Mouse (Mus musculus): Measurements from ENCODE around the gene Gm17416. TPM values are rescaled to one million over a fixed set of nuclear protein-coding genes. Genes with fewer than 3 reads are reported as not detected.

The Gm17416 gene
- polyA plus RNA-seq, 1 experiment from 2014 or later: not detected

DNA sequence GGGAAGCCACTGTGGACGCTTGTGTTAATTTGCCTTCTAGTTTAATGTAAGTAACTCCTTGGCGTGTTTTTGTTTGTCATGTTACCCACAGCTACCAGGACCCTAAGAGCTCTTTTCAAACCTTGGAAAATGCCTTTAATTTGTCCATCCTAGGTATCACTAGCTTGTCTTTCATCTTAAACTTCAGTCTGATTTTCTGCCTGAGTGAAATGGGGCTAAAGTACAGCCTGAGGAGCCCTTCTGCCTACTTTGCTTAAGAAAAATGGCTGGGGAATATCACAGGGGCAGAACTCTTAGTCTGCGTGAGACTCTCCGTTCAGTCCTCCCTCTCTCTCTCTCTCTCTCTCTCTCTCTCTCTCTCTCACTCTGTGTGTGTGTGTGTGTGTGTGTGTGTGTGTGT lies 743 bp downstream of the Gm17416 start:
- peak overlapping the region; percentile 77 for H3K27ac ChIP-seq (ENCODE audit: low read length)
- 80% methylated on average over 4 of the region's 4 CpGs for WGBS
- no peaks in the 10 kb centered on the region for H3K27me3 ChIP-seq (ENCODE audit: insufficient read depth, low read length)
- no peaks in the 10 kb centered on the region; the same call in 1 of the 2 replicates for H3K4me1 ChIP-seq (ENCODE audit: insufficient read depth, low read length)
- no peak overlapping the region for H3K4me3 ChIP-seq (ENCODE audit: low read length)
- H3K9me3 ChIP-seq (ENCODE audit: low read length): no peaks in the 10 kb centered on the region
- H3K36me3 ChIP-seq (ENCODE audit: insufficient read depth, low read length): no peaks in the 10 kb centered on the region
- ATAC-seq (ENCODE audit: low FRiP score, low TSS enrichment): no peak
- H3K4me2 ChIP-seq (replicated peaks; ENCODE audit: low read depth, low read length): no peak overlapping the region
- H3K9ac ChIP-seq (replicated peaks; ENCODE audit: low read length): no peak overlapping the region

DNA sequence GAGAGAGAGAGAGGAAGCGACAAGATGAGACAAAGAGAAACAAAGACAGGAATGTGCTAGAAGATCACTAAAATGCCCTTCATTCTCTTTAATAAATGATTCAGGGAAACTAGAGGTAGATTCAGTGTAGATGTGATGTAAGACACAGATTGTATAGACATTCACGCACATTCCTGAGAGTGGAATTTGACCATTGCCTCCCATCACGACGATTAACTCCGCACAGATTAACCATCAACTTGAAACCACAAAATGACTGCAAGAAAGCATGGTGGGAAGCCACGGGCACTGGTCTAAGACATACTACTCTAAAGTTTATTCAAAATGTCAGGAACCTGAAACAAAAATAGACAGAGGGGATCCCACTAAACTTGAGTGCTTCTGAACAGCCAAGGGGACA lies 1.2 kb downstream of the Gm17416 start:
- no peak overlapping the region for H3K4me3 ChIP-seq (ENCODE audit: low read length)
- H3K4me2 ChIP-seq (replicated peaks; ENCODE audit: low read depth, low read length): no peak overlapping the region
- no peaks in the 10 kb centered on the region for H3K36me3 ChIP-seq (ENCODE audit: insufficient read depth, low read length)
- 63% methylated on average over 6 of the region's 6 CpGs for WGBS
- no peak overlapping the region for H3K9ac ChIP-seq (replicated peaks; ENCODE audit: low read length)
- H3K9me3 ChIP-seq (ENCODE audit: low read length): no peaks in the 10 kb centered on the region
- H3K27me3 ChIP-seq (ENCODE audit: insufficient read depth, low read length): no peaks in the 10 kb centered on the region
- ATAC-seq (ENCODE audit: low FRiP score, low TSS enrichment): peak; percentile 80; the same call in 1 of the 2 replicates
- H3K4me1 ChIP-seq (ENCODE audit: insufficient read depth, low read length): no peaks in the 10 kb centered on the region; the same call in 1 of the 2 replicates
- H3K27ac ChIP-seq (ENCODE audit: low read length): peak overlapping the region; percentile 77

DNA sequence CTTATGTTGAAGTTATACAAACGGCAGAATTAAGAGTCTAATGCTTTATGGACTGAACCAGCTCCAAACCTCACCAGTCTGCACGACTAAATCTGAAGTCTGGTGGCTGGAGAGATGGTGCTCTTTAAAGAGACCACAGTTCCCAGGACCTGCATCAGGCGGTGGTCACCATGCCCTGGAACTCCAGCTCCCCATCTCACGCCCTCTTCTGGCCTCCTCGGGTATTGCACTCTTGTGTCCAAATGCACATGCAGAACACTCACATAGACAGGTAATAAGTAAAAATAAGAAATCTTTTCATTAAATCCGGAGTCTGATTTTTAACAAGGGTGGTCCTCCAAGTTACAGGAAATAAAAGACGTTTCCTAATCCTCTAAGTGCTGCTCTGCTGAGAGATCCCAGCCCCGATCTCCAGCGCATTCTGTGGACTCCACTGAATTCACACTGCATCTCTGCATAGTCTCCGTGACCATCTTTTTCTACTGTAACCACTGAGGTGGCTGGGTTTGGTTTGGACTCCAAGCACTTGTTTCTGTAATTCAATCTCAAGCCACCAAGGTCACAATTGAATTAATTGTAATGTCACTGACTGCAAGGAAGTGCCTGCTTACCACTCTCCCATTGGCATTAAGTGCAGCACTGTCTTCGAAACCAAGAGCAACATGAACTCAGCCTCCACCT lies 3.1 kb downstream of the Gm17416 start, which contains the start of gene Defb21:
Defb21 (plus strand) TSS at position 631 of the 681 bp plus-strand sequence.
- no peaks in the 10 kb centered on the region for H3K36me3 ChIP-seq (ENCODE audit: insufficient read depth, low read length)
- no peaks in the 10 kb centered on the region; the same call in 1 of the 2 replicates for H3K4me1 ChIP-seq (ENCODE audit: insufficient read depth, low read length)
- ATAC-seq (ENCODE audit: low FRiP score, low TSS enrichment): no peak
- no peak within 1 kb of the TSS for H3K4me2 ChIP-seq (replicated peaks; ENCODE audit: low read depth, low read length)
- H3K27me3 ChIP-seq (ENCODE audit: insufficient read depth, low read length): no peaks in the 10 kb centered on the region
- no peaks in the 10 kb centered on the region for H3K9me3 ChIP-seq (ENCODE audit: low read length)
- no peak within 1 kb of the TSS for H3K27ac ChIP-seq (ENCODE audit: low read length)
- H3K9ac ChIP-seq (replicated peaks; ENCODE audit: low read length): no peak within 1 kb of the TSS
- H3K4me3 ChIP-seq (ENCODE audit: low read length): no peak within 1 kb of the TSS
- 66% methylated on average over 11 of the region's 11 CpGs for WGBS

DNA sequence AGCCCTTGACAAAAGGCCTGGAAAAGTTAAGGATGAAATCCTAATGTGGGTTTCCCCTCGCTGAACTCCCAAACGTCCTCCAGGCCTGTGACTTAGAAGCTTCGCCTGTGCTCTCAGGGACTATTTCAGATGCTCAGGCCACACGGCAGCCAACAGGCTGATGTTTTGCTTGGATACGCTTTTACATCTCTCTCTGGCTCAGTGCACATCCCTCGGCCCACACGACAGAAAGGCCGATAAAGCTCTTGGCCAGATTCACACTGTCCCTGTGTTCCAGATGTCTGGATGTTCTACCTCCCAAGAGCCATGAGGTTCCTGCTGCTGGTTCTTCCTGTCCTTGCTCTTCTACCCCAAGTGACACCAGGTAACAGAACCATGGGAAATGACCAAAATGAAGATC lies 4.3 kb downstream of the Gm17416 start:
- Histone ChIP-seq H3K27ac (ENCODE audit: low read length) (no peak overlapping the region), H3K36me3 (ENCODE audit: insufficient read depth, low read length) (no peaks in the 10 kb centered on the region), H3K27me3 (ENCODE audit: insufficient read depth, low read length) (no peaks in the 10 kb centered on the region), H3K4me1 (ENCODE audit: insufficient read depth, low read length) (no peaks in the 10 kb centered on the region; the same call in 1 of the 2 replicates), H3K4me3 (ENCODE audit: low read length) (no peak overlapping the region), H3K9me3 (ENCODE audit: low read length) (no peaks in the 10 kb centered on the region), H3K4me2 (replicated peaks; ENCODE audit: low read depth, low read length) (no peak overlapping the region), H3K9ac (replicated peaks; ENCODE audit: low read length) (no peak overlapping the region)
- no peak for ATAC-seq (ENCODE audit: low FRiP score, low TSS enrichment)
- WGBS: 67% methylated on average over 8 of the region's 8 CpGs

DNA sequence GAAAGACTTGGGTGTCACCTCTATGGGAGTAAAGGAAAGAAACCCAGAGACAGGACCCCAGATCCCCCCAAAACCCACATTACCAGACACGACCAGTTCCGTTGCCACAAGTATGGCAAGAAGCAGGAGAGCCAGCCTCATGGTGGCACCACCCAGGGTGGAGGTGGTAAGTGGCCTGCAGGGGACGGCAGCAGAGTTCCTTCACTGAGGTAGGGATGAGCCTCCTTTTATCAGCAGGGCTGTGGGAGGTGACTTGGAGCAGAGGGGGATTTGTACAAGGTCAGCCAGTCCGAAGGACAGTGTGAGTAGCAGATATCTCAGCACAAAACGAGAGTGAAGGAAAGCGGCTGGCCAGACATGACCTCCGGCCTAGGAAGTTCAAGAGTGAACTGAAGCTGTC lies 11.0 kb downstream of the Gm17416 start, which contains the start of gene Defb19:
Defb19 (minus strand) TSS at position 206 of the 400 bp plus-strand sequence.
- Histone ChIP-seq H3K4me1 (ENCODE audit: insufficient read depth, low read length) (0 out of 2 replicates have a peak, but pooled peaks cover 3% of the 10 kb centered on the region), H3K4me3 (ENCODE audit: low read length) (no peak within 1 kb of the TSS), H3K9ac (replicated peaks; ENCODE audit: low read length) (no peak within 1 kb of the TSS), H3K4me2 (replicated peaks; ENCODE audit: low read depth, low read length) (no peak within 1 kb of the TSS), H3K36me3 (ENCODE audit: insufficient read depth, low read length) (no peaks in the 10 kb centered on the region), H3K27me3 (ENCODE audit: insufficient read depth, low read length) (no peaks in the 10 kb centered on the region), H3K27ac (ENCODE audit: low read length) (no peak within 1 kb of the TSS; the same call in 1 of the 2 replicates), H3K9me3 (ENCODE audit: low read length) (no peaks in the 10 kb centered on the region)
- 54% methylated on average over 7 of the region's 7 CpGs for WGBS
- ATAC-seq (ENCODE audit: low FRiP score, low TSS enrichment): no peak; the same call in 1 of the 2 replicates

DNA sequence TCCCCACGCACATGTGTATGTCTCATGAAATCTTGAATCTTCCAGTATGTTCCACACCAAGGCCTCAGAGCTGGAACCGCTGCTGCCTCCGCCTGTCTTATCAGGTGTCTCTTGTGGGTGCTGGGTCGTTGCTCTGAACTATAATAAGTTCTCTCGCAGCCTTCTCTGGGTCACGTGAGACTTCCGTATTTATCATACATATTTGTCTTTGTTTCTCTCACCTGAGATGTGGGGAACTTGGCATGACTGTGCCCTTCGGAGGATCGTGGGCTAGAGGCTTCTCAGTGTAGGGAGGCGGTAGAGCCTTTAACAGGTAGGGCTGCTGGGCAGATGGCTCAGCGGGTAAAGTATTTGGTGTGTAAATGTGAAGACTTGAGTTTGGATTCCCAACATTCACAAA lies 11.5 kb downstream of the Gm17416 start:
- H3K27ac ChIP-seq (ENCODE audit: low read length): no peak overlapping the region; the same call in 1 of the 2 replicates
- WGBS: 74% methylated on average over 11 of the region's 11 CpGs
- no peak overlapping the region for H3K4me3 ChIP-seq (ENCODE audit: low read length)
- H3K9me3 ChIP-seq (ENCODE audit: low read length): no peaks in the 10 kb centered on the region
- H3K4me1 ChIP-seq (ENCODE audit: insufficient read depth, low read length): 0 out of 2 replicates have a peak, but pooled peaks cover 3% of the 10 kb centered on the region
- no peak overlapping the region for H3K4me2 ChIP-seq (replicated peaks; ENCODE audit: low read depth, low read length)
- ATAC-seq (ENCODE audit: low FRiP score, low TSS enrichment): no peak
- H3K9ac ChIP-seq (replicated peaks; ENCODE audit: low read length): no peak overlapping the region
- H3K36me3 ChIP-seq (ENCODE audit: insufficient read depth, low read length): no peaks in the 10 kb centered on the region
- no peaks in the 10 kb centered on the region for H3K27me3 ChIP-seq (ENCODE audit: insufficient read depth, low read length)

DNA sequence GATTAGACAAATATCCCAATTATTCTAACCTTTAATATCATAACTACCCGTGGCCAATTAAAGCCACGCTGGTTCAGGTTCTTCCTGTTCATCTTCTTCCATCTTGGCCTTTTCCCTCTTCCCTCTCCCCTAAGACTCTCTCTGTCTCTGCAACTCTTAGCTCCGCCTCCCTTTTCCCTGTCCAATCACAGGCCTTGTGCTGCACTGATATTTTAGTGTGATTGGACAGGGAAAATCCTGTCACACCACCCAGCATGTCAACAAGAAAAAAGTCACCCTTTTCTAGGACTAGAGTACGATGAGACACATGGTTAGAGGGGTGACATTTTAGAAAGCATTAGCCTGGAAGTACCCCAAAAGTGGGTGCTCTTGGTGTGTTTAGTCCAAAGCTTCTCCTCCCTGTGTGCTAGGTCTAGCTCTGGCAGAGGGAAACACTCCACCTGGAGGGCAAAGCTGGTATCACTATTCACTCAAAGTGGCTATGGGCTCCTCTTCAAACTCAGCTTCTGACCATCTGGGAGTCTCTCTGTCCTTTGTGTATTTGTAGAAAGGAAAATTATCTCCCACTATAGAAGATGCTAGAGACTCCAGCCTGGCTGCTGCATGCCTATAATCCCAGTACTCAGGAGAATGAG lies 17.9 kb downstream of the Gm17416 start:
- Histone ChIP-seq H3K4me2 (replicated peaks; ENCODE audit: low read depth, low read length) (no peak overlapping the region), H3K9ac (replicated peaks; ENCODE audit: low read length) (no peak overlapping the region), H3K4me3 (ENCODE audit: low read length) (no peak overlapping the region), H3K9me3 (ENCODE audit: low read length) (no peaks in the 10 kb centered on the region), H3K36me3 (ENCODE audit: insufficient read depth, low read length) (no peaks in the 10 kb centered on the region), H3K27ac (ENCODE audit: low read length) (no peak overlapping the region), H3K4me1 (ENCODE audit: insufficient read depth, low read length) (peaks cover 5% of the 10 kb centered on the region; the same call in 1 of the 2 replicates), H3K27me3 (ENCODE audit: insufficient read depth, low read length) (no peaks in the 10 kb centered on the region)
- no peak; the same call in 1 of the 2 replicates for ATAC-seq (ENCODE audit: low FRiP score, low TSS enrichment)
- WGBS: 79% methylated on average over 4 of the region's 4 CpGs

DNA sequence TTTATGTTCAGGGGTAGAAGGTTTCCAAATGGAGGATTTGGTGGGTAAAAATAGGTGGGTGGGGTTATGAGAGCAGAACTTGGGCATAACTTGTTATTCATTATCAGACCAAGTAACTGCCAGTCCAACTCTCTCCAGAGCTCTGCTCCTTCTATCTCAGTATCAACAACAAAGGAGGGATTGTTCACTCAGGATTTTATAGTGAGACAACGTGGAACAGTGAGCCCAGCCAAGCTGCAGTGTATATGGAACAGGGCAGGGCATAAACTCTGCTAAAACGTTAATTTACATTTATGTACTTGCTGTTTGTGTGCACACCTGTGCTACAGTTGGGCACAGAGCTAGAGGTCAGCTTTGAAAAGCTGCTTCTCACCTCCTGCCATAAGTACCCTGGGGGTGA lies 19.3 kb downstream of the Gm17416 start:
- Histone ChIP-seq H3K4me2 (replicated peaks; ENCODE audit: low read depth, low read length) (no peak overlapping the region), H3K9ac (replicated peaks; ENCODE audit: low read length) (no peak overlapping the region), H3K36me3 (ENCODE audit: insufficient read depth, low read length) (no peaks in the 10 kb centered on the region), H3K4me1 (ENCODE audit: insufficient read depth, low read length) (peaks cover 5% of the 10 kb centered on the region; the same call in 1 of the 2 replicates), H3K27ac (ENCODE audit: low read length) (0 out of 2 replicates have a peak overlapping the region, but pooled peaks have one; percentile 11), H3K27me3 (ENCODE audit: insufficient read depth, low read length) (no peaks in the 10 kb centered on the region), H3K9me3 (ENCODE audit: low read length) (no peaks in the 10 kb centered on the region), H3K4me3 (ENCODE audit: low read length) (no peak overlapping the region)
- 28% methylated on average over 2 of the region's 2 CpGs for WGBS
- no peak for ATAC-seq (ENCODE audit: low FRiP score, low TSS enrichment)

DNA sequence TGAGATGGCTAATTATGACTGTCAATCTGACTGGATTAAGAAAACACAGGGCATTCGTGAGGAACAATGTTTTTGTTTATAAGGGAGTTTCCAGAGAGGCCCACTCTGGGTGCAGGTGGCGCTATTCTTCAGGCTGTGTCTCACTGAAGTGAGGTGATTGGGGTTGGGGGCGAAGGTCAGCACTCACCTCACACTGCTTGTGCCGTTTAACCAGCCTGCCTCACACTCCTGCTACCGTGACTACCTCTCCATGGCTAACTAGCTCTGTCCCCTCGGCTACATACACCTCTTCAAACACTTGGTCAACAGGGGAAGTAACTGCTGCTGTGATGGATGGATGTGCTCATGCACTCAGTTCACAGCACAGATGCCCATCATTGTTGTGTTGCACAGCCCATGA lies 19.9 kb downstream of the Gm17416 start:
- no peak overlapping the region for H3K9ac ChIP-seq (replicated peaks; ENCODE audit: low read length)
- no peaks in the 10 kb centered on the region for H3K9me3 ChIP-seq (ENCODE audit: low read length)
- no peak overlapping the region for H3K4me2 ChIP-seq (replicated peaks; ENCODE audit: low read depth, low read length)
- no peaks in the 10 kb centered on the region for H3K27me3 ChIP-seq (ENCODE audit: insufficient read depth, low read length)
- H3K4me1 ChIP-seq (ENCODE audit: insufficient read depth, low read length): peaks cover 5% of the 10 kb centered on the region; the same call in 1 of the 2 replicates
- no peak overlapping the region for H3K4me3 ChIP-seq (ENCODE audit: low read length)
- no peaks in the 10 kb centered on the region for H3K36me3 ChIP-seq (ENCODE audit: insufficient read depth, low read length)
- ATAC-seq (ENCODE audit: low FRiP score, low TSS enrichment): no peak
- 35% methylated on average over 6 of the region's 6 CpGs for WGBS
- no peak overlapping the region for H3K27ac ChIP-seq (ENCODE audit: low read length)

DNA sequence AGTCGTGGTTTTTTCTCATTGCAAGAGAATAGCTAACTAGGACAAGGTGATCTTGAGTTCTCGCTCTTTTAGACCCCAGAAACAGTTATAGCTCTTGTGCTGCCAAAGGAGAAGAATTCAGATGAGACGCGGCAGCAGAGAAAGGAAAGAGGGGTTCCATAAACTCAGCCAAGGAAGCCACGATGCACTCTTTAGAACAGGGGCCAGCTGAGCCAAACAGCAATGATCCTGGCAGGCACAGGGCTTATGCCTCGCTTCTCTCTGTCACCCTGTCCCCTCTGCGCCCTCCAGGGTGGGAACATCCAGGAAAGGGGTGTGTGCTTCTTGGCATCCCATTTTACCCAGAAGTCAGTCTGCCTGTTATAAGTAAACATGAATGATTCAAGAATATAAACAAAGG lies 30.2 kb downstream of the Gm17416 start, which contains the start of gene Defb45:
Defb45 (minus strand) TSS at position 101 of the 400 bp plus-strand sequence.
- Histone ChIP-seq H3K4me2 (replicated peaks; ENCODE audit: low read depth, low read length) (no peak within 1 kb of the TSS), H3K9ac (replicated peaks; ENCODE audit: low read length) (no peak within 1 kb of the TSS), H3K27me3 (ENCODE audit: insufficient read depth, low read length) (no peaks in the 10 kb centered on the region), H3K4me3 (ENCODE audit: low read length) (no peak within 1 kb of the TSS), H3K4me1 (ENCODE audit: insufficient read depth, low read length) (no peaks in the 10 kb centered on the region), H3K9me3 (ENCODE audit: low read length) (no peaks in the 10 kb centered on the region), H3K36me3 (ENCODE audit: insufficient read depth, low read length) (no peaks in the 10 kb centered on the region), H3K27ac (ENCODE audit: low read length) (no peak within 1 kb of the TSS)
- no peak for ATAC-seq (ENCODE audit: low FRiP score, low TSS enrichment)
- WGBS: 64% methylated on average over 7 of the region's 7 CpGs
